Mouse (Mus musculus) myocyte (in vitro differentiated cells): ENCODE measurements around the gene Scube3.

ENCODE experiments used
- CEBPB ChIP-seq: IDR thresholded peaks from 2 replicates; pipeline ENCODE4 v1.6.1; 2011; ENCODE audit warnings: mild to moderate bottlenecking, moderate library complexity; ENCODE audit not compliant: poor library complexity, insufficient read depth, severe bottlenecking
- E2F4 ChIP-seq: IDR thresholded peaks from one replicate; pipeline ENCODE4 v1.6.1; 2011; ENCODE audit warnings: mild to moderate bottlenecking, control low read depth, moderate library complexity; ENCODE audit not compliant: insufficient read depth
- MAX ChIP-seq: IDR thresholded peaks from one replicate; pipeline ENCODE4 v1.6.1; 2011; ENCODE audit warnings: low read depth, mild to moderate bottlenecking, control low read depth
- MYOG ChIP-seq, 3 experiments: IDR thresholded peaks; one replicate each; pipeline ENCODE4 v1.6.1; 2011; ENCODE audit warnings: control low read depth in 2 of 3, low read depth in 2 of 3, mild to moderate bottlenecking in 2 of 3; ENCODE audit not compliant: insufficient read length in 2 of 3, control insufficient read depth in 1 of 3, insufficient read depth in 1 of 3
- POLR2A ChIP-seq: IDR thresholded peaks from one replicate; pipeline ENCODE4 v1.6.1; 2011; ENCODE audit warnings: low read depth, mild to moderate bottlenecking, control low read depth, moderate library complexity; ENCODE audit not compliant: insufficient read length
- REST ChIP-seq: IDR thresholded peaks from one replicate; pipeline ENCODE4 v1.6.1; 2011; ENCODE audit warnings: mild to moderate bottlenecking, control low read depth, moderate library complexity; ENCODE audit not compliant: insufficient read depth, insufficient read length
- SRF ChIP-seq: IDR thresholded peaks from one replicate; pipeline ENCODE4 v1.6.1; 2011; ENCODE audit warnings: low read depth; ENCODE audit not compliant: control insufficient read depth, insufficient read length
- TCF12 ChIP-seq: IDR thresholded peaks from one replicate; pipeline ENCODE4 v1.6.1; 2011; ENCODE audit warnings: mild to moderate bottlenecking, control low read depth; ENCODE audit not compliant: poor library complexity, insufficient read depth, severe bottlenecking
- TCF3 ChIP-seq: IDR thresholded peaks from one replicate; pipeline ENCODE4 v1.6.1; 2011; ENCODE audit warnings: low read depth, control low read depth; ENCODE audit not compliant: insufficient read length
- USF1 ChIP-seq: IDR thresholded peaks from one replicate; pipeline ENCODE4 v1.6.1; 2011; ENCODE audit warnings: low read depth, mild to moderate bottlenecking, control low read depth, moderate library complexity

GRCm38 (mm10) chr17:28117451-28118209 is 24.3 kb upstream of the Scube3 start:
- TF ChIP-seq REST (no peak), POLR2A (no peak), E2F4 (no peak), MYOG (IDR thresholded peaks at IDR 0.05; ENCODE audit: control insufficient read depth in 1 of 3, insufficient read depth in 1 of 3, insufficient read length in 2 of 3, low read depth in 2 of 3) (peak in 1 of 3 experiments; percentile 1), CEBPB (no peak), USF1 (no peak), TCF12 (no peak), MAX (no peak), TCF3 (no peak), SRF (no peak)
